Mouse (Mus musculus) left cerebral cortex, postnatal 10 days (tissue): ENCODE results near the gene Sall4. TPM values are rescaled to one million over a fixed set of nuclear protein-coding genes. Genes with fewer than 3 reads are reported as not detected.
A peak's percentile ranks its signal among the peaks of the same experiment; 100 is the strongest.
"Not testable (repeated sequence)": the region's sequence is repeated elsewhere in the genome, so short reads cannot be mapped to it uniquely, and the experiment has no call there.

Experiments used
- DNase-seq, 2 experiments: peaks; one replicate each; pipeline ENCODE4 v3.0.0; 2021 to 2022; ENCODE audit warnings: low spot score in 2 of 2, mixed read lengths in 1 of 2; ENCODE audit errors: extremely low spot score in 1 of 2
- intact Hi-C: fragments of 180-260 bp; cut with DNase I; formaldehyde crosslinking; loops from one replicate; pipeline ENCODE4 v1.15.1; 2025
- total RNA-seq, 2 experiments: library from RNA; stranded (reverse); gene quantifications; 2 replicates each; pipeline ENCODE4 v1.2.3; 2021

The Sall4 gene
- total RNA-seq, 2 experiments from 2014 or later, result 0.47 TPM; not detected in 1

GRCm38 (mm10) chr2:168762411-168762815, 5.3 kb downstream of the Sall4 start:
- DNase-seq, result no peak
- intact Hi-C loops, result no loop called here

- intact Hi-C loops, result no loop called here
- DNase-seq, result no peak
Measured at GRCm38 (mm10) chr2:168761954-168762353, 5.8 kb downstream of the Sall4 start.

- intact Hi-C loops, result no loop called here
- no peak for DNase-seq
Measured at GRCm38 (mm10) chr2:168761141-168761540, 6.6 kb downstream of the Sall4 start.

- DNase-seq, result not testable (repeated sequence)
- intact Hi-C loops, result loop anchor here (5.0 kb wide), 1 partner anchor 52 kb away; no protein-coding TSS in a partner anchor
Measured at GRCm38 (mm10) chr2:168744406-168744805, 23.3 kb downstream of the Sall4 start.

GRCm38 (mm10) chr2:168742649-168743048, 25.1 kb downstream of the Sall4 start:
- peak; percentile 38 to 67 for DNase-seq
- intact Hi-C loops, result loop anchor here (5.0 kb wide), 1 partner anchor 50 kb away; no protein-coding TSS in a partner anchor

- intact Hi-C loops, result loop anchor here (5.0 kb wide), 1 partner anchor 50 kb away; no protein-coding TSS in a partner anchor
- DNase-seq, result peak; percentile 64 to 87
Measured at GRCm38 (mm10) chr2:168742059-168742627, 25.6 kb downstream of the Sall4 start, which contains the start of gene Atp9a. Gene Atp9a (minus strand): TSS chr2:168742409.

GRCm38 (mm10) chr2:168741273-168742058, 26.3 kb downstream of the Sall4 start:
- intact Hi-C loops, result loop anchor here (5.0 kb wide), 1 partner anchor 49 kb away; no protein-coding TSS in a partner anchor
- peak; percentile 66 to 82 for DNase-seq

GRCm38 (mm10) chr2:168740496-168740895, 27.2 kb downstream of the Sall4 start:
- intact Hi-C loops, result loop anchor here (5.0 kb wide), 1 partner anchor 48 kb away; no protein-coding TSS in a partner anchor
- no peak for DNase-seq

- DNase-seq, result no peak
- intact Hi-C loops, result no loop called here
Measured at GRCm38 (mm10) chr2:168738854-168739253, 28.9 kb downstream of the Sall4 start.

- DNase-seq, result no peak
- intact Hi-C loops, result no loop called here
Measured at GRCm38 (mm10) chr2:168737878-168738277, 29.9 kb downstream of the Sall4 start.

GRCm38 (mm10) chr2:168734023-168734422, 33.7 kb downstream of the Sall4 start:
- DNase-seq, result no peak
- intact Hi-C loops, result no loop called here

GRCm38 (mm10) chr2:168731258-168731657, 36.5 kb downstream of the Sall4 start:
- intact Hi-C loops, result no loop called here
- DNase-seq, result no peak

GRCm38 (mm10) chr2:168729736-168730135, 38.0 kb downstream of the Sall4 start:
- intact Hi-C loops, result no loop called here
- DNase-seq, result no peak

- DNase-seq, result no peak
- intact Hi-C loops, result no loop called here
Measured at GRCm38 (mm10) chr2:168728045-168728444, 39.7 kb downstream of the Sall4 start.

- peak in 1 of 2 experiments; percentile 69 for DNase-seq
- intact Hi-C loops, result no loop called here
Measured at GRCm38 (mm10) chr2:168726007-168726406, 41.7 kb downstream of the Sall4 start.

GRCm38 (mm10) chr2:168721313-168721712, 46.4 kb downstream of the Sall4 start:
- intact Hi-C loops, result no loop called here

GRCm38 (mm10) chr2:168719742-168720141, 48.0 kb downstream of the Sall4 start:
- no peak for DNase-seq
- intact Hi-C loops, result no loop called here

More at GRCm38 (mm10) chr2:168721313-168721712, 46.4 kb downstream of the Sall4 start:
- DNase-seq, result no peak

- intact Hi-C loops, result no loop called here
- DNase-seq, result no peak
Measured at GRCm38 (mm10) chr2:168718735-168719134, 49.0 kb downstream of the Sall4 start.

- intact Hi-C loops, result no loop called here
- no peak for DNase-seq
Measured at GRCm38 (mm10) chr2:168718267-168718666, 49.5 kb downstream of the Sall4 start.
